1 mouse cellular context compared by ENCODE assay signal in the genomic region with DNA sequence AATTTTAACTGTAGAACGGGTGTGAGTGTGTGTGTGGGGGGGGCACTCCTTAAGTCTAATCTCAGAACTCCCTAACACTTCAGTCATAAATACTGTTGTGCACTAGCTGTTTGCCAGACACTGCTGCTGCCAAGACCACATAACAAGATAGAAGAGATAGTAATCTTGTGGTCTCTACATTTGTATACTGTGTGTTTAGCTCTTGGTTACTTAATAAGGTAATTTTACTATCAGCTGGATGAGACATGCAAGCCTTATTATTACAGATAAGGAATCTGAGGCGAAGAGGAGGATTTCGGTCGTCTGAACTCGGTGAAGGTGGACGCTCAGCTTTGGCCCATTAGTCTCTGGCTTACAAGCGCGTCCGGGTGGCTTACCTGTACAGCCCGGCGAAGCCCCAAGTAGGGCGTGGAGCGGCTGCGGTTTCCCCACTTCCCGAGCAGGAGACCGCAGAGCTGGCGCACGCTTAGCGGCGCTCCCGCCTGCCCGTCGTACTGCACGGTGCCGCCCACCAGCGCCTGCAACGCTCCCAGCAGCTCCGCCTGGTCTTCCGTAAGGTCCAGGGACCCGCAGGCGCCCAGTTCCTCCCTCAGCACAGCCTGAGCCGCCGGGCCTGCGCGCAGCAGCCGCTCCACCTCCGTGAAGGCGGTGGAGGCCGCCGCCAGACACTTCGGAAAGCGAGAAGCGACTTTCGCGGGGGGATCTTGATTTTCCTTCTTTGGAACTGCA.
A peak's percentile ranks its signal among the peaks of the same experiment; 100 is the strongest.
TF ChIP-seq lines count a peak whose summit lies in the region.

No protein-coding gene starts in this region.

TF ChIP-seq in CH12.LX, 34 proteins besides CTCF, POLR2A, EP300 and RAD21:
- peak; percentile 73; the same call in 1 of the 2 replicates for TF ChIP-seq UBTF (IDR thresholded peaks at IDR 0.05; ENCODE audit: low read depth, low read length)
- peak; percentile 52 for TF ChIP-seq BHLHE40 (IDR thresholded peaks at IDR 0.05; ENCODE audit: low read depth, low read length)
- no peak for TF ChIP-seq JUN (IDR thresholded peaks at IDR 0.05; ENCODE audit: insufficient read depth, low read depth, low read length)
- TF ChIP-seq NRF1 (IDR thresholded peaks at IDR 0.05; ENCODE audit: low read depth, low read length), result peak; percentile 62
